Mouse (Mus musculus) small intestine, adult 2 months (tissue): ENCODE measurements around the gene Col9a2.

ENCODE experiments used
- CTCF ChIP-seq: fragments of 200-500 bp; IDR thresholded peaks from 2 replicates; pipeline ENCODE4 v1.5.1; 2012; ENCODE audit warnings: low read depth, mild to moderate bottlenecking, control low read depth, inconsistent platforms, low read length, moderate library complexity, mixed read lengths; ENCODE audit not compliant: insufficient replicate concordance, insufficient read length; ENCODE audit errors: extremely low read depth
- POLR2A ChIP-seq: fragments of 200-500 bp; IDR thresholded peaks from 2 replicates; pipeline ENCODE4 v1.6.1; 2012; ENCODE audit warnings: low read depth, mild to moderate bottlenecking, control low read depth, inconsistent platforms, low read length, moderate library complexity

DNA sequence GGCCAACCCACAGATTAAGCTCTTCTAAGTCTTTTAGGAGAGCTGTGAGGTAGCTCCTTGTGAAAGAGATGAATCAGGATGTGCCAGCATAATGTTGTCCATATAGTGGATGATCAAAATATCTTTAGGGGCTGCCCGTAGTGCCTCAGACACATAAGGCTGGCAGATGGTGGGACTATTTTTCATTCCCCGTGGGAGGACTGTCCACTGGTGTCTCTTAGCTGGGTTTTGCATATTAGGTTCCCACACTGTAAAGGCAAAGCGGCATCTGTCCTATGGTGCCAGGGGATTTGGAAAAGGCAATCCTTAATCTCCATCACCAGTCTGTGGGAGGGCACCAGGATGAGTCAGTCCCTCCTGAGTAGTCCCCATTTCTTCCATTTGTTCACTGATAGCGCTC lies 64.1 kb downstream of the Col9a2 start:
- TF ChIP-seq CTCF = no peak
- no peak for TF ChIP-seq POLR2A
